28 mouse cellular contexts compared by ENCODE assay signal in genomic region chr1:67117778-67118177, GRCm38 (mm10). TPM values are rescaled to one million over a fixed set of nuclear protein-coding genes. Genes with fewer than 3 reads are reported as not detected.
"Had no signal": no experiment of that assay in that cellular context is flagged by ENCODE, and none has a peak within 500 bp of the region (broad histone marks: within the 10 kb centered on the region; RNA-seq: fewer than 3 reads in every experiment).

No protein-coding gene starts in this region.

- H3K4me3 ChIP-seq: gastrocnemius, adult 2 months; heart, embryonic 10.5 days; heart, embryonic 12.5 days; hindbrain, embryonic 10.5 days; hindbrain, embryonic 12.5 days; kidney, embryonic 15.5 days; layer of hippocampus, adult 2 months; left cerebral cortex, adult 2 months; limb, embryonic 10.5 days; limb, embryonic 12.5 days had no signal

- H3K27ac ChIP-seq: gastrocnemius, adult 2 months; heart, embryonic 10.5 days; hindbrain, embryonic 10.5 days; hindbrain, embryonic 12.5 days; hindbrain, embryonic 14.5 days; kidney, embryonic 15.5 days; kidney, postnatal 0 days; layer of hippocampus, adult 2 months; left cerebral cortex, adult 2 months; limb, embryonic 10.5 days; limb, embryonic 12.5 days; liver, embryonic 14.5 days had no signal

- DNase-seq: gastrocnemius, adult 2 months; gastrocnemius, postnatal 10 days; gastrocnemius, postnatal 25 days; heart, adult 18-20 months; heart, postnatal 10 days; heart, postnatal 4 days; kidney, adult 11 months; kidney, adult 2 months; kidney, adult 9 months; kidney, postnatal 14 days; kidney, postnatal 4 days; liver had no signal

- H3K9ac ChIP-seq: heart, embryonic 12.5 days; hindbrain, embryonic 12.5 days; hindbrain, embryonic 14.5 days; kidney, embryonic 15.5 days; limb, embryonic 12.5 days; liver, embryonic 14.5 days had no signal

- ATAC-seq: hindbrain, embryonic 16.5 days; inflammation-experienced regulatory T-cells, adult 6 months had no signal

- H3K36me3 ChIP-seq: heart, embryonic 10.5 days; heart, embryonic 12.5 days; hindbrain, embryonic 10.5 days; hindbrain, embryonic 12.5 days; kidney, embryonic 15.5 days; limb, embryonic 10.5 days; limb, embryonic 12.5 days had no signal

- H3K9me3 ChIP-seq: heart, embryonic 10.5 days; heart, embryonic 12.5 days; hindbrain, embryonic 10.5 days; hindbrain, embryonic 12.5 days; kidney, embryonic 15.5 days; limb, embryonic 10.5 days; limb, embryonic 12.5 days had no signal

- H3K4me2 ChIP-seq: heart, embryonic 12.5 days; hindbrain, embryonic 12.5 days; hindbrain, embryonic 14.5 days; kidney, embryonic 15.5 days; limb, embryonic 12.5 days had no signal

- H3K27me3 ChIP-seq: heart, embryonic 12.5 days; hindbrain, embryonic 12.5 days; kidney, embryonic 15.5 days; limb, embryonic 12.5 days had no signal

- H3K4me1 ChIP-seq: heart, embryonic 10.5 days; heart, embryonic 12.5 days; hindbrain, embryonic 10.5 days; hindbrain, embryonic 12.5 days; kidney, embryonic 15.5 days; limb, embryonic 10.5 days; limb, embryonic 12.5 days had no signal

RNA-seq across cellular contexts. Expression of gene Cps1, which starts 5.0 kb away (rescaled TPM):
- total RNA-seq: gastrocnemius, adult 2 months; gastrocnemius, postnatal 25 days; granulocyte monocyte progenitor cell, adult 5-6 weeks; heart, postnatal 25 days had no signal
- polyA plus RNA-seq: hindbrain, embryonic 10.5 days; inflammation-experienced regulatory T-cells, adult 6 months; kidney, adult 2 months had no signal
